Mouse (Mus musculus) common myeloid progenitor, adult 5-6 weeks (primary cell): Measurements from ENCODE around the gene Map6. TPM values are rescaled to one million over a fixed set of nuclear protein-coding genes. Genes with fewer than 3 reads are reported as not detected.

Experiments used
- ATAC-seq: replicated peaks from 2 replicates; pipeline ENCODE4 v1.8.0; 2016; ENCODE audit warnings: low read depth, mild to moderate bottlenecking, moderate TSS enrichment, inconsistent platforms; ENCODE audit not compliant: poor library complexity, severe bottlenecking
- total RNA-seq: library from RNA; stranded (forward); fragments of 200-1000, 187-1606 nt; gene quantifications from 2 replicates; pipeline ENCODE4 v1.2.3, GENCODE M21; 2017

The Map6 gene
- total RNA-seq, 1 experiment from 2014 or later, result not detected

GRCm38 (mm10) chr7:99382088-99383000 is 115.1 kb downstream of the Map6 start:
- no peak for ATAC-seq

GRCm38 (mm10) chr7:99383246-99383645 is 116.0 kb downstream of the Map6 start:
- ATAC-seq, result no peak

GRCm38 (mm10) chr7:99384101-99384611 is 116.9 kb downstream of the Map6 start:
- no peak for ATAC-seq

GRCm38 (mm10) chr7:99386030-99386429 is 118.8 kb downstream of the Map6 start:
- ATAC-seq, result no peak

Other genes starting within 250 kb of the Map6 start
- 31.4 and 37.1 TPM in 2 replicates for gene Uvrag, start 126.3 kb upstream of the Map6 start, total RNA-seq
- gene Dgat2, start 84.7 kb upstream of the Map6 start, total RNA-seq, result 0.46 and 0.97 TPM in 2 replicates
- 0.46 TPM in 1 of 2 replicates, not detected in the other for gene Mogat2, start 28.8 kb upstream of the Map6 start, total RNA-seq
- gene Serpinh1, start 85.8 kb downstream of the Map6 start, total RNA-seq, result 0.14 TPM in 1 of 2 replicates, not detected in the other
- gene Gdpd5, start 114.0 kb downstream of the Map6 start, total RNA-seq, result not detected in 2 replicates
- gene Klhl35, start 198.6 kb downstream of the Map6 start, total RNA-seq, result not detected in 2 replicates
- gene Rps3, start 216.3 kb downstream of the Map6 start, total RNA-seq, result 1,801 and 2,134 TPM in 2 replicates